In the genomic region with DNA sequence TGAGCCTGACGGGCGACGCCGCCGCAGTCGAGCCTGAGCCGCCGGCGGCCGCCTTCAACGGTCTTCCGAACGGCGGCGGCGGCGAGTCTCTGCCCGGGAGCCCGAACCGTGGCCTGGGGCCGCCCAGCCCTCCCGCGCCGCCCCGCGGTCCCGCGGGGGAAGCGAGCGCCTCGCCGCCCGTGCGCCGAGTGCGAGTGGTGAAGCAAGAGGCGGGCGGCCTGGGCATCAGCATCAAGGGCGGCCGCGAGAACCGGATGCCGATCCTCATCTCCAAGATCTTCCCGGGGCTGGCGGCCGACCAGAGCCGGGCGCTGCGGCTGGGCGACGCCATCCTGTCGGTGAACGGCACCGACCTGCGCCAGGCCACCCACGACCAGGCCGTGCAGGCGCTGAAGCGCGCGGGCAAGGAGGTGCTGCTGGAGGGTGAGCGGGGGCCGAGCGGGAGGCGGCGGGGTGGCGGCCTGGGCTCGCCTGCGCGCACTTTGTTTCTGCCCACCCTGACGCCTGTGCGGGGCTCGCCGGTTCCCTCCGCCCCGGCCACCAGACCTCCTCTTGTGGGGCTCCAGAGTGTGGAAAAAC, we compare ENCODE assay signal across 8 mouse cellular contexts. TPM values are rescaled to one million over a fixed set of nuclear protein-coding genes. Genes with fewer than 3 reads are reported as not detected.
DNase-seq lines count a peak whose midpoint lies in the region; TF ChIP-seq lines count a peak whose summit lies in the region.

No protein-coding gene starts in this region.

- WGBS in forebrain, embryonic 10.5 days, result under 1% methylated on average over 76 of the region's 76 CpGs

- H3K4me2 ChIP-seq in CH12.LX (ENCODE audit: insufficient read depth, low read depth, poor library complexity, severe bottlenecking), result peak overlapping the region; percentile 98

- no peak for TF ChIP-seq RAD21 in CH12.LX (IDR thresholded peaks at IDR 0.05; ENCODE audit: low read depth, low read length)

- peak overlapping the region; percentile 61 for H3K9ac ChIP-seq in CH12.LX (ENCODE audit: insufficient read depth, low read depth)

- no peaks in the 10 kb centered on the region for H3K79me2 ChIP-seq in CH12.LX (replicated peaks; ENCODE audit: control insufficient read depth, extremely low read depth, insufficient read depth, poor library complexity, severe bottlenecking)

- dilution Hi-C loops in CH12.LX (cut with MboI; ENCODE audit: extremely low pct_ligation_motif_present, extremely low pct_unique_long_range_greater_than_20kb, low sequenced_read_pairs), result no loop called here

- TF ChIP-seq CTCF in CH12.LX (conservative IDR thresholded peaks at IDR 0.05 in 1 of 2, IDR thresholded peaks at IDR 0.05 in 1 of 2; ENCODE audit: low read depth in 2 of 2, low read length in 2 of 2), result no peak
- peak; percentile 13; the same call in 1 of the 2 replicates for TF ChIP-seq CTCF in layer of hippocampus, adult 2 months (conservative IDR thresholded peaks at IDR 0.05)

- TF ChIP-seq EP300 in CH12.LX (IDR thresholded peaks at IDR 0.05; ENCODE audit: low read length), result no peak

- H3K27me3 ChIP-seq in CH12.LX (replicated peaks), result no peaks in the 10 kb centered on the region
- peaks cover 42% of the 10 kb centered on the region for H3K27me3 ChIP-seq in forebrain, embryonic 10.5 days (ENCODE audit: poor library complexity, severe bottlenecking)

- H3K4me3 ChIP-seq in CH12.LX (replicated peaks in 1 of 3; ENCODE audit: low read depth in 2 of 3, low read length in 2 of 3, poor library complexity in 1 of 3), result peak overlapping the region; percentile 54 to 85 (median 73)
- H3K4me3 ChIP-seq in forebrain, embryonic 10.5 days, result peak overlapping the region; percentile 96
- peak overlapping the region; percentile 82 for H3K4me3 ChIP-seq in layer of hippocampus, adult 2 months

- peaks cover 6 to 14% of the 10 kb centered on the region in 2 experiments for H3K4me1 ChIP-seq in CH12.LX (ENCODE audit: control insufficient read depth in 1 of 2, insufficient read depth in 2 of 2)
- H3K4me1 ChIP-seq in forebrain, embryonic 10.5 days, result peaks cover 47% of the 10 kb centered on the region

- peak; percentile 11 for DNase-seq in CH12.LX (ENCODE audit: extremely low read depth)
- DNase-seq in adrenal gland, postnatal 4 days (ENCODE audit: low spot score in 2 of 2), result peak; percentile 40 to 41
- peak; percentile 62 for DNase-seq in forebrain, embryonic 10.5 days (ENCODE audit: extremely low spot score, low spot score)
- peak; percentile 62 for DNase-seq in heart, postnatal 4 days
- peak in 1 of 2 experiments; percentile 22 for DNase-seq in layer of hippocampus, adult 2 months (ENCODE audit: low spot score in 2 of 2)
- peak; percentile 64 for DNase-seq in lung, postnatal 14 days
- peak; percentile 66 for DNase-seq in ovary, postnatal 36 days (ENCODE audit: low spot score)
- DNase-seq in thymus, postnatal 4 days, result peak; percentile 64

- H3K36me3 ChIP-seq in CH12.LX (replicated peaks in 1 of 2; ENCODE audit: control insufficient read depth in 1 of 2, insufficient read depth in 1 of 2, low read length in 1 of 2), result no peaks in the 10 kb centered on the region
- H3K36me3 ChIP-seq in forebrain, embryonic 10.5 days (replicated peaks), result no peaks in the 10 kb centered on the region

- TF ChIP-seq POLR2A in CH12.LX (IDR thresholded peaks at IDR 0.05; ENCODE audit: low read depth, low read length), result no peak

- in situ Hi-C loops in CH12.LX (cut with MboI; ENCODE audit: low pct_ligation_motif_present, low pct_unique_long_range_greater_than_20kb, low sequenced_read_pairs), result no loop called here

- no peaks in the 10 kb centered on the region for H3K9me3 ChIP-seq in CH12.LX (replicated peaks; ENCODE audit: low read length)
- H3K9me3 ChIP-seq in forebrain, embryonic 10.5 days, result no peaks in the 10 kb centered on the region

- 0 out of 2 replicates have a peak overlapping the region, but pooled peaks have one; percentile 6 for H3K27ac ChIP-seq in CH12.LX (ENCODE audit: insufficient read depth, low read depth)
- H3K27ac ChIP-seq in forebrain, embryonic 10.5 days, result peak overlapping the region; percentile 95
- peak overlapping the region; percentile 95 for H3K27ac ChIP-seq in layer of hippocampus, adult 2 months

TF ChIP-seq in CH12.LX, 34 proteins besides CTCF, POLR2A, EP300 and RAD21:
- TF ChIP-seq BHLHE40 (IDR thresholded peaks at IDR 0.05; ENCODE audit: low read depth, low read length) (no peak), SIN3A (IDR thresholded peaks at IDR 0.05; ENCODE audit: low read length) (peak; percentile 42; the same call in 1 of the 2 replicates), USF2 (conservative IDR thresholded peaks at IDR 0.05; ENCODE audit: low read depth, low read length) (no peak)

RNA-seq across cellular contexts. Expression of a gene that starts 0.4 kb away (rescaled TPM):
- total RNA-seq in CH12.LX (2012; rRNA removed) (2.1 and 2.3 TPM in 2 replicates), CH12.LX (2014; rRNA removed) (0.86 and 1.4 TPM in 2 replicates)
- polyA plus RNA-seq in CH12.LX (2012; ENCODE audit: insufficient read length, low read depth), result 0.95 and 1.3 TPM in 2 replicates
- 10 to 100 TPM; 37.2 to 39.0 TPM for total RNA-seq in adrenal gland, postnatal 4 days (2021)
- 7.4 and 7.7 TPM in 2 replicates for polyA plus RNA-seq in forebrain, embryonic 10.5 days (2016; fragmentation: Nextera tagmentation; extraction: Ambion mirVana)
- total RNA-seq in heart, postnatal 4 days (2021), result 10 to 100 TPM; 26.5 to 27.5 TPM
- 10 to 100 TPM; 24.8 to 24.9 TPM for total RNA-seq in layer of hippocampus, adult 2 months (2021)

RNA-seq across cellular contexts. Expression of a gene that starts 42.6 kb away (rescaled TPM):
- total RNA-seq in CH12.LX (2012; rRNA removed), result 80.6 and 114 TPM in 2 replicates
- total RNA-seq in CH12.LX (2014; rRNA removed), result 152 and 156 TPM in 2 replicates
- polyA plus RNA-seq in CH12.LX (2012; ENCODE audit: insufficient read length, low read depth), result 183 and 202 TPM in 2 replicates
- 10 to 100 TPM; 45.1 to 47.0 TPM for total RNA-seq in adrenal gland, postnatal 4 days (2021)
- 96.5 and 105 TPM in 2 replicates for polyA plus RNA-seq in forebrain, embryonic 10.5 days (2016; fragmentation: Nextera tagmentation; extraction: Ambion mirVana)
- total RNA-seq in heart, postnatal 4 days (2021), result 10 to 100 TPM; 25.1 to 30.1 TPM
- total RNA-seq in layer of hippocampus, adult 2 months (2021), result 10 to 100 TPM; 43.4 to 47.9 TPM

Comparison
In these comparisons a context has a peak if more than half of its experiments do, and no peak if none do; other contexts are left out.
1. H3K27ac ChIP-seq: peak in every context shown above with its lines; median percentile 95 in forebrain, embryonic 10.5 days; 95 in layer of hippocampus, adult 2 months; 6 in CH12.LX.
2. RNA of a gene that starts 0.4 kb away (total RNA-seq): 37.2 to 39.0 TPM in adrenal gland, postnatal 4 days, 26.5 to 27.5 TPM in heart, postnatal 4 days and 24.8 to 24.9 TPM in layer of hippocampus, adult 2 months; 0.86 to 2.3 TPM in CH12.LX; every median in the first group is over 4 times any median in the second.
3. Peak in every context shown above with its lines, with median percentiles within 50 percentile points of each other: H3K4me3 ChIP-seq.